Mouse (Mus musculus) frontal cortex, adult 2 months (tissue): ENCODE data around the gene Obscn. TPM values are rescaled to one million over a fixed set of nuclear protein-coding genes. Genes with fewer than 3 reads are reported as not detected.

Experiments
- DNase-seq, 2 experiments: peaks; one replicate each; pipeline ENCODE4 v3.0.0; 2022; ENCODE audit warnings: low spot score in 1 of 2; ENCODE audit errors: extremely low spot score in 1 of 2
- polyA plus RNA-seq: library from polyadenylated mRNA; depleted of rRNA; stranded (reverse); fragments of >200 nt; gene quantifications from 2 replicates; pipeline ENCODE4 v1.2.3, GENCODE M21; 2012

The Obscn gene
- polyA plus RNA-seq, 1 experiment, result 1.1 TPM

GRCm38 (mm10) chr11:59068433-59068832, 67.8 kb downstream of the Obscn start:
- peak in 1 of 2 experiments; percentile 30 for DNase-seq

- no peak for DNase-seq
Measured at GRCm38 (mm10) chr11:59067921-59068320, 68.3 kb downstream of the Obscn start.

GRCm38 (mm10) chr11:59058025-59058424, 78.2 kb downstream of the Obscn start:
- DNase-seq, result peak in 1 of 2 experiments; percentile 28

GRCm38 (mm10) chr11:59051031-59051430, 85.2 kb downstream of the Obscn start:
- no peak for DNase-seq

GRCm38 (mm10) chr11:59044703-59045330, 91.4 kb downstream of the Obscn start:
- DNase-seq, result no peak

GRCm38 (mm10) chr11:59029003-59029402, 107.2 kb downstream of the Obscn start:
- DNase-seq, result no peak

GRCm38 (mm10) chr11:59026411-59026810, 109.8 kb downstream of the Obscn start:
- no peak for DNase-seq

GRCm38 (mm10) chr11:59015052-59015451, 121.2 kb downstream of the Obscn start:
- peak; percentile 39 to 70 for DNase-seq

GRCm38 (mm10) chr11:59002327-59003079, 133.7 kb downstream of the Obscn start:
- DNase-seq, result no peak

- peak in 1 of 2 experiments; percentile 56 for DNase-seq
Measured at GRCm38 (mm10) chr11:59000635-59001034, 135.6 kb downstream of the Obscn start.

GRCm38 (mm10) chr11:58999830-59000229, 136.4 kb downstream of the Obscn start:
- no peak for DNase-seq

GRCm38 (mm10) chr11:58999158-58999557, 137.0 kb downstream of the Obscn start:
- no peak for DNase-seq

- DNase-seq, result no peak
Measured at GRCm38 (mm10) chr11:58997541-58997940, 138.7 kb downstream of the Obscn start.

- peak in 1 of 2 experiments; percentile 53 for DNase-seq
Measured at GRCm38 (mm10) chr11:58995807-58996370, 140.3 kb downstream of the Obscn start.

- no peak for DNase-seq
Measured at GRCm38 (mm10) chr11:58995061-58995806, 141.0 kb downstream of the Obscn start.

GRCm38 (mm10) chr11:58994337-58994826, 141.8 kb downstream of the Obscn start:
- peak in 1 of 2 experiments; percentile 47 for DNase-seq

- no peak for DNase-seq
Measured at GRCm38 (mm10) chr11:58993091-58993670, 143.0 kb downstream of the Obscn start.

GRCm38 (mm10) chr11:58991911-58992310, 144.3 kb downstream of the Obscn start:
- no peak for DNase-seq

- DNase-seq, result peak in 1 of 2 experiments; percentile 46
Measured at GRCm38 (mm10) chr11:58990794-58991193, 145.4 kb downstream of the Obscn start.

GRCm38 (mm10) chr11:58990141-58990540, 146.1 kb downstream of the Obscn start:
- DNase-seq, result no peak
